17 mouse cellular contexts compared by ENCODE assay signal in genomic region chr11:73077211-73077720, GRCm38 (mm10). TPM values are rescaled to one million over a fixed set of nuclear protein-coding genes. Genes with fewer than 3 reads are reported as not detected.
DNase-seq lines count a peak whose midpoint lies in the region; ATAC-seq and TF ChIP-seq lines count a peak whose summit lies in the region.
"Had no signal": no experiment of that assay in that cellular context is flagged by ENCODE, and none has a peak within 500 bp of the region (broad histone marks: within the 10 kb centered on the region; RNA-seq: fewer than 3 reads in every experiment).

No protein-coding gene starts in this region.

- no peaks in the 10 kb centered on the region for H3K27me3 ChIP-seq in hindbrain, postnatal 0 days (ENCODE audit: insufficient read depth, low read length)
- H3K27me3 ChIP-seq in hindbrain, embryonic 12.5 days: no peaks in the 10 kb centered on the region
- no peaks in the 10 kb centered on the region for H3K27me3 ChIP-seq in midbrain, postnatal 0 days (ENCODE audit: insufficient read depth, low read length)
- no peaks in the 10 kb centered on the region for H3K27me3 ChIP-seq in midbrain, embryonic 16.5 days (ENCODE audit: control insufficient read depth, insufficient read depth, low read depth, low read length)
- H3K27me3 ChIP-seq: forebrain, embryonic 13.5 days; heart, embryonic 13.5 days had no signal

- no peak overlapping the region for H3K4me2 ChIP-seq in hindbrain, postnatal 0 days (ENCODE audit: low read depth, low read length)
- no peak overlapping the region for H3K4me2 ChIP-seq in hindbrain, embryonic 12.5 days (replicated peaks)
- H3K4me2 ChIP-seq in midbrain, postnatal 0 days (ENCODE audit: low read depth, low read length, poor library complexity, severe bottlenecking): no peak overlapping the region
- no peak overlapping the region for H3K4me2 ChIP-seq in midbrain, embryonic 16.5 days (ENCODE audit: low read length)
- H3K4me2 ChIP-seq: forebrain, embryonic 13.5 days; heart, embryonic 13.5 days had no signal

- WGBS in hindbrain, postnatal 0 days: 74% methylated on average over 6 of the region's 6 CpGs
- 92% methylated on average over 6 of the region's 6 CpGs for WGBS in hindbrain, embryonic 12.5 days
- 57% methylated on average over 6 of the region's 6 CpGs for WGBS in midbrain, postnatal 0 days
- WGBS in midbrain, embryonic 16.5 days: 53% methylated on average over 6 of the region's 6 CpGs

- intact Hi-C loops in left cerebral cortex, postnatal 14 days (cut with DNase I): loop anchor here (10.0 kb wide), 1 partner anchor 1298 kb away; no protein-coding TSS in a partner anchor

- peak; percentile 11 for DNase-seq in hindbrain, postnatal 0 days (ENCODE audit: low spot score)
- DNase-seq in midbrain, postnatal 0 days (ENCODE audit: low spot score): peak; percentile 22
- DNase-seq in retina, embryonic 14.5 days (ENCODE audit: low spot score): peak; percentile 55
- no peak for DNase-seq in left cerebral cortex, postnatal 14 days (ENCODE audit: low spot score in 2 of 2)
- no peak for DNase-seq in cerebellum, postnatal 25 days
- DNase-seq: adrenal gland, adult 8-10 months; adrenal gland, postnatal 36 days; cerebellum, adult 11 months; cerebellum, adult 9-10 months; forebrain, postnatal 0 days; gastrocnemius, postnatal 36 days; heart, postnatal 36 days had no signal

- no peak overlapping the region for H3K9ac ChIP-seq in hindbrain, postnatal 0 days (replicated peaks; ENCODE audit: low read length)
- H3K9ac ChIP-seq in hindbrain, embryonic 12.5 days: no peak overlapping the region
- no peak overlapping the region for H3K9ac ChIP-seq in midbrain, postnatal 0 days (replicated peaks; ENCODE audit: low read length, poor library complexity, severe bottlenecking)
- no peak overlapping the region for H3K9ac ChIP-seq in midbrain, embryonic 16.5 days (ENCODE audit: low read depth, low read length)
- H3K9ac ChIP-seq: forebrain, embryonic 13.5 days; forebrain, postnatal 0 days; heart, embryonic 13.5 days had no signal

- no peak overlapping the region for H3K4me3 ChIP-seq in hindbrain, postnatal 0 days (ENCODE audit: low read length)
- no peak overlapping the region for H3K4me3 ChIP-seq in hindbrain, embryonic 12.5 days
- H3K4me3 ChIP-seq in midbrain, postnatal 0 days (ENCODE audit: low read depth, low read length): no peak overlapping the region
- no peak overlapping the region for H3K4me3 ChIP-seq in midbrain, embryonic 16.5 days (ENCODE audit: low read depth, low read length)
- H3K4me3 ChIP-seq: forebrain, embryonic 13.5 days; heart, embryonic 13.5 days had no signal

- H3K36me3 ChIP-seq in hindbrain, postnatal 0 days (ENCODE audit: insufficient read depth, low read length): peaks cover 51% of the 10 kb centered on the region
- peaks cover 85% of the 10 kb centered on the region for H3K36me3 ChIP-seq in hindbrain, embryonic 12.5 days
- H3K36me3 ChIP-seq in midbrain, postnatal 0 days (ENCODE audit: insufficient read depth, low read length): peaks cover 56% of the 10 kb centered on the region
- peaks cover 28% of the 10 kb centered on the region for H3K36me3 ChIP-seq in midbrain, embryonic 16.5 days (ENCODE audit: control insufficient read depth, insufficient read depth, low read length)

- H3K4me1 ChIP-seq in hindbrain, postnatal 0 days (ENCODE audit: insufficient read depth, low read length): no peaks in the 10 kb centered on the region
- H3K4me1 ChIP-seq in hindbrain, embryonic 12.5 days: no peaks in the 10 kb centered on the region
- no peaks in the 10 kb centered on the region for H3K4me1 ChIP-seq in midbrain, postnatal 0 days (ENCODE audit: insufficient read depth, low read length)
- H3K4me1 ChIP-seq in midbrain, embryonic 16.5 days (ENCODE audit: control insufficient read depth, insufficient read depth, low read length): no peaks in the 10 kb centered on the region
- H3K4me1 ChIP-seq: forebrain, embryonic 13.5 days had no signal

- no peak for ATAC-seq in hindbrain, postnatal 0 days
- no peak for ATAC-seq in hindbrain, embryonic 12.5 days (ENCODE audit: low FRiP score)
- no peak for ATAC-seq in midbrain, postnatal 0 days (ENCODE audit: low FRiP score)
- no peak for ATAC-seq in midbrain, embryonic 16.5 days
- ATAC-seq: forebrain, embryonic 13.5 days; forebrain, postnatal 0 days; hindbrain, embryonic 16.5 days had no signal

- H3K27ac ChIP-seq in hindbrain, postnatal 0 days: no peak overlapping the region
- H3K27ac ChIP-seq in hindbrain, embryonic 12.5 days: no peak overlapping the region
- H3K27ac ChIP-seq in midbrain, postnatal 0 days (ENCODE audit: low read depth, low read length): no peak overlapping the region
- no peak overlapping the region for H3K27ac ChIP-seq in midbrain, embryonic 16.5 days (ENCODE audit: low read length)
- H3K27ac ChIP-seq: forebrain, embryonic 13.5 days; heart, embryonic 13.5 days had no signal

- no peak for TF ChIP-seq CTCF in hindbrain, postnatal 0 days (IDR thresholded peaks at IDR 0.05; ENCODE audit: low read depth)
- TF ChIP-seq CTCF in midbrain, postnatal 0 days (IDR thresholded peaks at IDR 0.05): no peak

- no peaks in the 10 kb centered on the region for H3K9me3 ChIP-seq in hindbrain, postnatal 0 days (ENCODE audit: low read length)
- no peaks in the 10 kb centered on the region for H3K9me3 ChIP-seq in hindbrain, embryonic 12.5 days (replicated peaks)
- no peaks in the 10 kb centered on the region for H3K9me3 ChIP-seq in midbrain, postnatal 0 days (ENCODE audit: low read length)
- no peaks in the 10 kb centered on the region for H3K9me3 ChIP-seq in midbrain, embryonic 16.5 days (replicated peaks; ENCODE audit: control insufficient read depth, low read length, poor library complexity, severe bottlenecking)
- H3K9me3 ChIP-seq: forebrain, embryonic 13.5 days; heart, embryonic 13.5 days had no signal

RNA-seq across cellular contexts. Expression of gene Itgae, which starts 13.1 kb away (rescaled TPM):
- 0.16 and 0.18 TPM in 2 replicates for total RNA-seq in hindbrain, postnatal 0 days (2014; rRNA removed)
- polyA plus RNA-seq in hindbrain, postnatal 0 days (2015; fragmentation: Nextera tagmentation; extraction: Ambion mirVana): 0.14 and 0.31 TPM in 2 replicates
- 0.30 and 0.35 TPM in 2 replicates for polyA plus RNA-seq in hindbrain, embryonic 12.5 days (2016; fragmentation: Nextera tagmentation; extraction: Ambion mirVana)
- total RNA-seq in midbrain, postnatal 0 days (2014; rRNA removed): 0.05 TPM in 1 of 2 replicates, not detected in the other
- 0.09 and 0.10 TPM in 2 replicates for polyA plus RNA-seq in midbrain, postnatal 0 days (2015; fragmentation: Nextera tagmentation; extraction: Ambion mirVana)
- polyA plus RNA-seq in midbrain, embryonic 16.5 days (2015; fragmentation: Nextera tagmentation; extraction: Ambion mirVana): 0.24 and 0.25 TPM in 2 replicates
- under 1 TPM; 0.53 to 0.55 TPM for total RNA-seq in left cerebral cortex, postnatal 14 days (2021)

RNA-seq across cellular contexts. Expression of gene Ncbp3, which starts 29.7 kb away (rescaled TPM):
- total RNA-seq in hindbrain, postnatal 0 days (2014; rRNA removed): 5.2 and 6.9 TPM in 2 replicates
- 7.3 and 7.7 TPM in 2 replicates for polyA plus RNA-seq in hindbrain, postnatal 0 days (2015; fragmentation: Nextera tagmentation; extraction: Ambion mirVana)
- 13.4 and 13.5 TPM in 2 replicates for polyA plus RNA-seq in hindbrain, embryonic 12.5 days (2016; fragmentation: Nextera tagmentation; extraction: Ambion mirVana)
- 7.2 and 11.7 TPM in 2 replicates for total RNA-seq in midbrain, postnatal 0 days (2014; rRNA removed)
- polyA plus RNA-seq in midbrain, postnatal 0 days (2015; fragmentation: Nextera tagmentation; extraction: Ambion mirVana): 6.1 and 7.9 TPM in 2 replicates
- 9.8 and 12.1 TPM in 2 replicates for polyA plus RNA-seq in midbrain, embryonic 16.5 days (2015; fragmentation: Nextera tagmentation; extraction: Ambion mirVana)
- total RNA-seq in left cerebral cortex, postnatal 14 days (2021): 1 to 10 TPM; 8.0 to 9.7 TPM

RNA-seq across cellular contexts. Expression of gene Camkk1, which starts 58.5 kb away (rescaled TPM):
- 27.4 and 32.5 TPM in 2 replicates for total RNA-seq in hindbrain, postnatal 0 days (2014; rRNA removed)
- 26.5 and 26.7 TPM in 2 replicates for polyA plus RNA-seq in hindbrain, postnatal 0 days (2015; fragmentation: Nextera tagmentation; extraction: Ambion mirVana)
- 13.3 and 13.6 TPM in 2 replicates for polyA plus RNA-seq in hindbrain, embryonic 12.5 days (2016; fragmentation: Nextera tagmentation; extraction: Ambion mirVana)
- 26.7 and 28.6 TPM in 2 replicates for total RNA-seq in midbrain, postnatal 0 days (2014; rRNA removed)
- polyA plus RNA-seq in midbrain, postnatal 0 days (2015; fragmentation: Nextera tagmentation; extraction: Ambion mirVana): 27.7 and 30.2 TPM in 2 replicates
- 31.9 and 33.6 TPM in 2 replicates for polyA plus RNA-seq in midbrain, embryonic 16.5 days (2015; fragmentation: Nextera tagmentation; extraction: Ambion mirVana)
- 10 to 100 TPM; 47.2 to 53.4 TPM for total RNA-seq in left cerebral cortex, postnatal 14 days (2021)

Comparison
In these comparisons a context has a peak if more than half of its experiments do, and no peak if none do; other contexts are left out.
1. DNase-seq: peak in hindbrain, postnatal 0 days (single experiment), midbrain, postnatal 0 days (single experiment) and retina, embryonic 14.5 days (single experiment); none in left cerebral cortex, postnatal 14 days (0 of 2) and cerebellum, postnatal 25 days (0 of 2).